Mouse (Mus musculus): ENCODE results near the gene Pofut2.

DNA sequence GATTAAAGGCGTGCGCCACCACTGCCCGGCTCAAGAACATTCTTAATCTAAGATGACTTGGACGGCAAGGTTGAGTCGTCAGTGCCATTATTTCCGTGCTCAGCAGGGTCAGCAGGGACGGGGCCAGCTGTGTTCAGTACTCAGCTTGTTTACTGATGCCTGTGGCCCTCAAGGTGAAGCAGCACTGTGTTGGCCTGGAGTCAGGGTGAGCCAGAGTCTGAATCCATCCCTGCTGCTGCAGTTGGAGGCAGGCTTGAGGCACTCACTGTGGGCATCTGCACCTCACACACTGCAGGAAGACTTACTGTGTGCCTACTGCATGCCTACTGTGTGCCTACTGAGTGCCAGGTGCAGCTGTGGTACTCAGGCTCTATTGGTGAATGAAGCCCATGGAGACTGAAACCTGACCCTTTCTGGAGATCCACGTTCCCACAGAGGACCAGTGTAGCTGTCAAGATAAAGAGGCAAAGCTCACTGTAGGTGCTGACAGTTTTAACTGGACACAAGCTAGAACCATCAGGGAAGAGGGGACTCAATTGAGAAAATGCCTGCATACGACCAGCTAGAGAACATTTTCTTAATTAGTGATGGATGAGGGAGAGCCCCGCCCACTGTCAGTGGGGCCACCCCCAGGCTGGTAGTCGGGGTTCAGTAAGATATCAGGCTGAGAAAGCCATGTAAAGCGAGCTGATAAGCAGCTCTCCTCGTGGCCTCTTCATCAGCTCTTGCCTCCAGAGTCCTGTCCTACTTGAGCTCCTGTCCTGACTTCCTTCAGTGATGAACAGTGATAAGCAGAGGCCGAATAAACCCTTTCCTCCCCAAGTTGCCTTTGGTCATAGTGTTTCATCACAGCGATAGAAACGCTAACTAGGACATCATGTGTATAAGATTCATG, 26.9 kb upstream of the Pofut2 start:
- TF ChIP-seq GATA1 (IDR thresholded peaks at IDR 0.05; ENCODE audit: borderline replicate concordance, low read length) (no peak), FLI1 (IDR thresholded peaks at IDR 0.05; ENCODE audit: low read length) (no peak)
